Mouse (Mus musculus) lung, postnatal 25 days (tissue): ENCODE results near the gene Sulf2.

Experiments
- DNase-seq: peaks from one replicate; pipeline ENCODE4 v3.0.0; 2022; ENCODE audit warnings: low spot score

Sulf2 gene

GRCm38 (mm10) chr2:166059684-166060423 lies 95.6 kb downstream of the Sulf2 start:
- no peak for DNase-seq

- no peak for DNase-seq
Observed at GRCm38 (mm10) chr2:166054002-166054539, 101.4 kb downstream of the Sulf2 start.

GRCm38 (mm10) chr2:166051966-166052365 lies 103.5 kb downstream of the Sulf2 start:
- DNase-seq = no peak

- DNase-seq = no peak
Observed at GRCm38 (mm10) chr2:166051421-166051820, 104.0 kb downstream of the Sulf2 start.

- no peak for DNase-seq
Observed at GRCm38 (mm10) chr2:166048852-166049251, 106.6 kb downstream of the Sulf2 start.

GRCm38 (mm10) chr2:166047931-166048330 lies 107.5 kb downstream of the Sulf2 start:
- DNase-seq = no peak

GRCm38 (mm10) chr2:166045549-166046501 lies 109.6 kb downstream of the Sulf2 start:
- peak; percentile 18 for DNase-seq

GRCm38 (mm10) chr2:166045006-166045405 lies 110.5 kb downstream of the Sulf2 start:
- DNase-seq = no peak

- DNase-seq = no peak
Observed at GRCm38 (mm10) chr2:166042542-166042941, 112.9 kb downstream of the Sulf2 start.

- no peak for DNase-seq
Observed at GRCm38 (mm10) chr2:166039681-166040080, 115.8 kb downstream of the Sulf2 start.

- DNase-seq = peak; percentile 82
Observed at GRCm38 (mm10) chr2:166035725-166036124, 119.7 kb downstream of the Sulf2 start.

- no peak for DNase-seq
Observed at GRCm38 (mm10) chr2:166034967-166035490, 120.4 kb downstream of the Sulf2 start.

- no peak for DNase-seq
Observed at GRCm38 (mm10) chr2:166032628-166033027, 122.8 kb downstream of the Sulf2 start.

- peak; percentile 81 for DNase-seq
Observed at GRCm38 (mm10) chr2:166031120-166031929, 124.1 kb downstream of the Sulf2 start.

- DNase-seq = peak; percentile 34
Observed at GRCm38 (mm10) chr2:166030256-166030995, 125.0 kb downstream of the Sulf2 start.

GRCm38 (mm10) chr2:166029232-166029631 lies 126.2 kb downstream of the Sulf2 start:
- DNase-seq = no peak

- peak; percentile 55 for DNase-seq
Observed at GRCm38 (mm10) chr2:166027834-166028233, 127.6 kb downstream of the Sulf2 start.

- no peak for DNase-seq
Observed at GRCm38 (mm10) chr2:166025943-166026342, 129.5 kb downstream of the Sulf2 start.

GRCm38 (mm10) chr2:166024621-166025020 lies 130.8 kb downstream of the Sulf2 start:
- no peak for DNase-seq

- DNase-seq = no peak
Observed at GRCm38 (mm10) chr2:166024079-166024478, 131.4 kb downstream of the Sulf2 start.
